Mouse (Mus musculus): ENCODE measurements around the gene Ribc2. TPM values are rescaled to one million over a fixed set of nuclear protein-coding genes. Genes with fewer than 3 reads are reported as not detected.

Ribc2 gene
- total RNA-seq, 2 experiments from 2014 or later = not detected

GRCm38 (mm10) chr15:85178172-85178571, 46.3 kb downstream of the Ribc2 start:
- ATAC-seq (ENCODE audit: poor library complexity, severe bottlenecking) = no peak

DNA sequence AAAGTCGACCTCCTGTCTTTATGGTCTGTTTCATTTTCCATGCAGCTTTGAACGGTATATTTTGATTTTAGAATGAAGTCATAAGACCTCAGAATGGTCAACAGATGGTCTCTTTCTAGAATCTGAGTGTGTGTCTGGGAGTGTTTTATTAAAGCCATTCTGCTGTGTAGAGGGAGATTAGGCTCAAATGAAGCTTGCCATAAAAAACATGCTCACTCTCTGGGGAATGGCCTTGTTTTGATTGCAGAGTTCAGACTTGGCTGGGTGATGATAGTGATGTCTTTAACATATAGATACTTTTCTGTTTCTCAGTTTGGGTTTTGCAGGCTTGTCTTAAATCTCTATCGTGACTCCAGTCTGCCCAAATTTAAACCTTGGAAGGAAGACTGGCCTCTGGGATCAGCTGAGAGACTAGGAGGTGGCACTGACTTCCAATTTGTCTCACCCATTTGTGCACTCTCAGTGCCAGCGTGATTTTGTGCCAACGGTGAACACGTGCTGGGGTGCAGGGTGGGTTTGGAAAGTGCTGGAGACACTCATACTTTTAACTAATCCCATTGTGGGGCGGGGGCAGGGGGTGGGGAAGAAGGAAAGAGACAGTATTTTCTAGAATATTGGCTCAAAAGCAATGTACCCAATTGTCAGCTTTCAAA, 47.8 kb downstream of the Ribc2 start:
- ATAC-seq (ENCODE audit: poor library complexity, severe bottlenecking) = no peak

- ATAC-seq (ENCODE audit: poor library complexity, severe bottlenecking) = no peak
These were observed 48.5 kb downstream of the Ribc2 start for GRCm38 (mm10) chr15:85180368-85180767.

DNA sequence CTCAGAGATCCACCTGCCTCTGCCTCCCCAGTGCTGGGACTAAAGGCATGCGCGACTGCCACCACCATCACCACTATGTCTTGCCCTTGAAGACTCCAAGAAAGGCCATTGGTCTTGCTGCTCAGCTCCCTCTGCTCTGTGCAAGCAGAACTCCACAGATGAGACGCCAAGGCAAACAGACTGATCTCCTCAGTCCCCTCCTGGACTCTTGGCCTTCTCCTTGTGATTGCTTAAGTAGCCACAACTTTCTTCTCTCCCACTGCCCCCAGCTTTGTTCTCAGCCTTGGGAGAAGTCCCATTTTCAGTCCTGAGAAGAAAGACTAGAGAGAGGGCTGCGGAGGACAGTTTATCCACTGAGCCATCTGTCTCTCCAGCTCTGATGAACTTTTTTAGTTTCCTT, 50.2 kb downstream of the Ribc2 start:
- no peak for ATAC-seq (ENCODE audit: poor library complexity, severe bottlenecking)

DNA sequence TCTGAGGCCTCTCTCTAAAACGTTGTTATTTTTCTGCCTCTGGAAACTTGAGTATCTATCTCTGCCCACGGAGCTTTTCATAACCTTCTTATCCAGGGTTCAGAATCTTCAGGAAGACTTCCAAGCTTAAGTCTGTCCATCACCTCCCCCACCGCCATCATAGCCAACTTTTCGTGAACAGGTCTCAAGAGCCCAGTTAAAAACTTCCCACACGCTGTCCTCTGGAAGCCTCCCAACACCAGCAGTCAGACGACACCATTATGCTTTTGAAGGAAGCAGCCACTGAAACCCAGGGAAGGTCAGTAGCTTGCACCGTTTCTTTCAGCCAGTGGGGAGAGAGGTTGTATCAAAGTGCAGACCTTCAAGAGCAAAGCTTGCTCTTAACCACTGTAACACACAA, 55.0 kb downstream of the Ribc2 start:
- no peak for ATAC-seq (ENCODE audit: poor library complexity, severe bottlenecking)

GRCm38 (mm10) chr15:85188167-85188778, 56.4 kb downstream of the Ribc2 start:
- no peak for ATAC-seq (ENCODE audit: poor library complexity, severe bottlenecking)

Other genes with a start within 250 kb of the Ribc2 start
- gene Gm29666, start 212.0 kb upstream of the Ribc2 start, total RNA-seq (2015) = 0.02 and 0.36 TPM in 2 replicates
- 0.08 and 0.29 TPM in 2 replicates for gene Gm29666, start 212.0 kb upstream of the Ribc2 start, total RNA-seq (2017)
- 29.8 and 32.3 TPM in 2 replicates for gene Nup50, start 208.7 kb upstream of the Ribc2 start, total RNA-seq (2015)
- gene Nup50, start 208.7 kb upstream of the Ribc2 start, total RNA-seq (2017) = 74.2 and 78.5 TPM in 2 replicates
- 48.7 and 48.8 TPM in 2 replicates for gene 5031439G07Rik, start 143.5 kb upstream of the Ribc2 start, total RNA-seq (2015)
- 65.3 and 73.5 TPM in 2 replicates for gene 5031439G07Rik, start 143.5 kb upstream of the Ribc2 start, total RNA-seq (2017)
- gene Upk3a, start 114.9 kb upstream of the Ribc2 start, total RNA-seq (2015) = not detected in 2 replicates
- not detected in 2 replicates for gene Upk3a, start 114.9 kb upstream of the Ribc2 start, total RNA-seq (2017)
- gene Fam118a, start 103.1 kb upstream of the Ribc2 start, total RNA-seq (2015) = 8.4 and 9.9 TPM in 2 replicates
- gene Fam118a, start 103.1 kb upstream of the Ribc2 start, total RNA-seq (2017) = 7.5 and 8.8 TPM in 2 replicates
- gene Smc1b, start 114 bp upstream of the Ribc2 start, total RNA-seq (2015) = not detected in 2 replicates
- gene Smc1b, start 114 bp upstream of the Ribc2 start, total RNA-seq (2017) = not detected in 2 replicates
- 0.07 and 0.34 TPM in 2 replicates for gene Fbln1, start 73.9 kb downstream of the Ribc2 start, total RNA-seq (2015)
- not detected in 2 replicates for gene Fbln1, start 73.9 kb downstream of the Ribc2 start, total RNA-seq (2017)
- gene Atxn10, start 204.2 kb downstream of the Ribc2 start, total RNA-seq (2015) = 167 and 180 TPM in 2 replicates
- 103 and 104 TPM in 2 replicates for gene Atxn10, start 204.2 kb downstream of the Ribc2 start, total RNA-seq (2017)